Mouse (Mus musculus) liver, embryonic 14.5 days (tissue): ENCODE measurements around the gene Gzmm.

Source experiments
- CTCF ChIP-seq: IDR thresholded peaks from 2 replicates; pipeline ENCODE4 v1.5.1; 2016; ENCODE audit warnings: antibody characterized with exemption, low read depth, control low read depth
- EP300 ChIP-seq: IDR thresholded peaks from 2 replicates; pipeline ENCODE4 v1.6.1; 2016; ENCODE audit warnings: antibody characterized with exemption, low read depth

DNA sequence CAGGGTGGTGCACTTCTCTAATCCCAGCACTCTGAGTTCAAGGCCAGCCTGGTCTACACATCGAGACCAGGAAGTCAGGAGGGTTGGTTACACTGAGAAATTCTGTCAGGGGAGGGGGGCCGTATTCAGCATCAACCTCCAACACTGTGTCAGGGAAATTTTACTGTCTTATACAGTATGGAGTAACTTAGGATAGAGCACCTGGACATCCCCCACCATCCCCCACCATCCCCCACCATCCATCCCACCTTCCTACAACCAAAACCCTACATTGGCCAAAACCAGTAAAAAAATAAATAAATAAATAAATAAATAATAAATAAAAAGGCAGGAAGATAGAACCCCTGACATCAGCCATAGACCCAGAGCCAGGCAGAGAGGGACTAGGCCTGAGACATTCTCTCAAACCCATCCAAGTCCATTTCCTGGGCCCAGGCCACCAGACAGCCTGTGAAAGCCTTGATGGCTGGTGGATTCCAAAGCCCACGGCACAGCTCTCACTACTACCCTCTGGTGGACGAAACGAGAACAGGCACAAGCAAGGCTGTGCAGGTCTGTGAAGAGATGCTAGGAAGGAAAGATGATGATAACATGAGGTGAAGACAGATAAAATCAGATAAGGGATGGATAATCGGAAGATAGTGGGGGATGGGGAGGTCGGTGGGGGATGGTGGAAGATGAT is 39.6 kb upstream of the Gzmm start:
- TF ChIP-seq CTCF (peak; percentile 96), EP300 (no peak)
